Mouse (Mus musculus): Measurements from ENCODE around the gene Ubl4b.

Gene Ubl4b

DNA sequence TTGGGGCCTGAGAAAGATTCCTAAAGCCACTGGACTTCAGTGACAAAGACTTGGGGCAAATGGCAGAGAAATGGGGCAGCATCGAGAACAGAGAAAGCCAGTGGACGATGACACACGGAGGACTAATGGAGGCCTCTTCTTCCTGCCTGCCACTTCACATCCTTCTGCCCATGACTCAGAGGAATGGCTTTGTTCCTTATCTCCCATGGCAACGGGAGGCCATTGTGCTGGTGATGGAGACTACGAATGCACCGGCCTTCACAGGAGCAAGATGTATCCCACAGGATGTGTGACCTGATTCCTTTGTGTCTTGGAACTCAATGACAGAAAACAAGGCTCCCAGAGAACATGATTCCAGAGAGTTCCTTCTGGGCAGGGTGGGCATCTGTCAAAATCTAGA is 30.3 kb downstream of the Ubl4b start:
- no peak for DNase-seq (ENCODE audit: low spot score in 2 of 2)

DNA sequence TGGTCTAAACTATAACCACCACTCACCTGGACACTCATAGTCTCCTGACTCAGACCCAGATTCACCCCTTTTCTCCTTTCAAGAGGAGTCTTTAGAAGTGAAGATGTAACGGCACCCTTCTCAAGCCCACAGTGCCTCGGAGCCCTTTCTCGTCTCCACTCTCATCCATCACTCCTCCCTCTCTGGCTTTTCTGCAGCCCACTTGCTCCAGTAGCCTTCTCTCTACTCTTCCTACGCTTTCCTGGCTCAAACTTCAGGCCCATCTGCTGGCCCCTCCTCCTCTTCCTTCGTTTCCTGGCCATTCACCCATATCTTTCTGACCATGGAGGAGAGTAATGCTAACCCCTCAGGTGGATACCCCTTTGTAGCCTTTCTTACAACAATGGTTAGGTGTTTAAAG is 33.9 kb downstream of the Ubl4b start:
- no peak for DNase-seq (ENCODE audit: low spot score in 2 of 2)

DNA sequence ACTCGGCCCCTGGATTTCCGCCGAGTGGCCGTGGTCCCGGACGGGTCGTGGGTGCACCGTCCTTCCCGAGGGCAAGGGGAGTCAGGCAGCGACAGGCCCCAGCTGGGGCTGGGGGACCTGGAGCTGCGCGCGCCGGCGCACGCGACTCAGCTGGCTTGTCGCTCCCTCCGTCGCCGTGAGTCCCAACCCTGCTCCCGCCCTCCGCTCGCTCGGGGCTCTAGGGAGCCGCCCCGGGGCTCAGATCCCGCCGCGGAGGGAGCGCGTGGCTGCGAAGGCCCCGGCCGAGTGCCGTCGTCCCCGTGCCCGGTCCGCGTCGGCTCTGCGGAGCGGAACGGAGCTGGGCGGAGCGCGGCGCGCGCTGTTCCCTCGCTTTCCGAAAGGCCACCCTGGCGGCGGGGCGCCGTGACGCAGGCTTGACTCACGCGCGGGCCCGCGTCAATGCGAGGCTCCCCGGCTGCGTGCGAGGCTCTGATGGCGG is 37.2 kb downstream of the Ubl4b start, which contains the start of gene Slc6a17:
Gene Slc6a17, minus strand, starts transcription at position 388 of the 478 bp plus-strand sequence.
- peak; percentile 84 to 86 for DNase-seq (ENCODE audit: low spot score in 2 of 2)

DNA sequence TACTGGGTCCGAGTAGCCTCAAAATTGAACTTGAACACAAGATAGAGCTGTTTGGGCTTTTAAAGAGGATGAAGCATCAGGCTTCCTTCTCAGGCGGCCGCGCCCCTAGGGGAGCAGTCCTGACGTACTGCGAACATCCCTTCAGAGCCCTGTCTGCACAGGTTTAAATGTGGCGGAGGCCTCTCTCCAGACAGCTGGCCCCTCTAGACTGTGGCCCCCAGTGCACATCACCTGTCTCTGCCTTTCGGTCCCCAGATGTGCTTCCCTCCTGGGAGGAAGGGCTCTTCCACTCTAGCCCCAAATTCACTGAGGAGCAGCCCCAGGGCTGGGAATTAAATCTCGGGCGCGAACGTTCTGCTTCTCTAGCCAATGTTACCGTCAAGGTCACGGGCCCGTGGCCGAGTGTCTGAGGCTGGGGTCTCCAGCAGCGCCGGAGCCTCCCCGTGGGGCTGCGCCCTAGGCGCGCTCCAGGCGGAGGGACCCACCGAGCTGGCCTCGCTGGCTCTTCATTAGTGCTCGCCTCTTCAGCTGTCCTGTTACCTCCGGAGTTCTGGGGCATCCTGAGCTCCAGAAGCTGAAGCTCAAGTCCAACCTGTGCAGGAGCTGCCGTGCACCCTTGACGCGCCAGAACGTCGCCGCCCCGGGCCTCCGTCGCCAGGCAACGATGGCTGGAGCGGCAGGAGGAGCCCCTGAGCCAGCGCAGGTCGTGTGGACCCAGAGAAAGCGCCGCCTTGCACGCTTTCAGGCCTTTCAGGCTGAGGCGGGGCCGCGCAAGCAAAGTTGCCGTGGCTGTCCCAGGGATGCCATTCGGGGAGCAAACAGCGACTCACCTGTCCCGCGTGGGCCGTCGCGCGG is 37.9 kb downstream of the Ubl4b start:
- peak in 1 of 2 experiments; percentile 59 for DNase-seq (ENCODE audit: low spot score in 2 of 2)

DNA sequence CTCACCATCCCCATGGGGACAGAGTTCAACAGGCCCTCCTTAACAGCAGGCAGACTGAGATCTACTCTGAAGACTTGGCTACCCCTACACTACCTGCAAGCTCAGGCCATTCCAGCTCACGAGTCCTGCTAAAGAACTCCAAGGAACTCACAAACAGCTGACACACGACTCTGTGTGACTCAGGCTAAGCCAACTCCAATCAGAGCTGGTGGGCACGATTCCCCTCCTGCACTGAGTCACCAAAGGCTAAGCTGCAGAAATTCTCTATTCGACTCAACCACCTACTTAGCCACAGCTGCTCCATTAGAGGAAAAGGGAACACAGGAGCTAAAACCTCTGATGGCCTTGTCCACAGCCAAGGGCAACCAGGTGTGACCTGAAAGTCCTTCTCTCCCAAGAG is 38.9 kb downstream of the Ubl4b start:
- DNase-seq (ENCODE audit: low spot score in 2 of 2): peak in 1 of 2 experiments; percentile 64

DNA sequence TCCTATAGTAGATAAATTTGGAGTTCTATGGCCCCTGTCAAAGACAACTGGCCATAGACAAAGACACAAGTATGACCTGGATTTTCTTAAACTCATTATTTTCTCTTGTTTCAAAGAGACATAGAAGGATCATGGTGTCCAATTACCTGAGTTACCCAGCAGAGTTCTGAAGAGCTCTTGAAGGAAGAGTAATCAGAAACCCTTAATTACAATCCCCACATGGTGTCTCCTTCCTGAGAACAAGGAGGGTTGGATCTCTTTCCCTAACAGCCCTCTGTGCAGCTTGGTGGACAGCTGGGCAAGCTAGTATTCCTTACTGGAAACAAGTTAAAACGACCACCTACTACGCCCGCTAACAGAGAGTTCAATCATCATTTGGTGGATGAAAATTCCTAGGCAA is 43.5 kb downstream of the Ubl4b start:
- DNase-seq (ENCODE audit: low spot score in 2 of 2): no peak

DNA sequence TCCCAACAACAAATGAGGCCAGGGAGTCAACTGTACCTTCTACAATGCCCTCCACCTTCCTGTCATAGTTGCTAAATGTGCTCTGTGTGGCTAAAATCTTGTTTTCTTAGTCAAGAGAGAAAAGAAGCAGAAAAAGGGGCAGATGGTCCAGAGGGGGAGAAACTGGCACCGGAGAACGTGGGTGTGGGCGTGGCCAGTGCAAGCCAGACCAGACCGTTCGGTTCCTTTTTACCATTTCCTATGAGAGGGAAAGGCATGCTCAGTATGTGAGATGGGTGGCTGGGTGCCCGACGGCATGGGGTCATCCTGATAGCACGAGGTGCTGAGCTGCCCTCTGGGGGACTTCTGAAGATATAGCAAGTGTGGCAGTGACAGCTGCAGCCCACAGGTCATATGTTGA is 46.2 kb downstream of the Ubl4b start:
- DNase-seq (ENCODE audit: low spot score in 2 of 2): peak in 1 of 2 experiments; percentile 59

DNA sequence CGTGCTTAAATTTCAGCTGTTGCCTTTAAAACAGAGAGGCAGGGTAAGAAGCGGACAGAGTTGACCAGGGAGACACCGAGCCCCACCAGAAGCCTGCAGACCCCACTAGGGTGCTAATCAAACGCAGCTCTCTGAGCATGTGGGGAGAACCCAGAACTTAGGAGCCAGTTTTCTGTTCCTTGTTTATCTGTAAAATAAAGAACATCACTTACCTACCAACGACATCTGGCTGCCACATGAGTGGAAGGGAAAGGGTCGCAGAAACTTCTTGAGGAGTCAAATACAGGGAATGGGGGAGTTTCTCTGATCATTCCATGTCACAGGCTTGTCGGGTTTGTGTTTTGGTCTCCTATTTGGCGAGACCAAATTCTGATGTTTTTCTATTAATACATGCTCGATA is 46.9 kb downstream of the Ubl4b start:
- no peak for DNase-seq (ENCODE audit: low spot score in 2 of 2)

DNA sequence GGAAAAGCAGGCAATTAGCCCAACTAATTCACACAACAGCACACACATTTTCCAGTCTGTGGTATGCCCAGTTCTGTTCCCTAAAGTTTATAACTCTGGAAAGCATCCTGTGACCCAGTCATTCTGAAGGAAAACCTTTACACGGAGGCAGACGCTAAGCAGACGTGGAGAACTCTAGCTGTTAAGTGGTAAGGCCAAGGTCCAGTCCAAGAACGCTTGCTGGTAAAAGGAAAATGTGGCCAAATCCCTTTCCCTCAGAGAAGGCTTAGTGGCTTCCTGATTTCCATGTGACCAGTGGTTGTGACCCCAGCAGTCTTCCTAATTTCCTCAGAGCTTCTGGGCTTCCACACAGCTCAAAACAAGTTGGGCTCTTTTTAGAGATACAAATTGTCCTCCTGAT is 48.3 kb downstream of the Ubl4b start:
- no peak for DNase-seq (ENCODE audit: low spot score in 2 of 2)

DNA sequence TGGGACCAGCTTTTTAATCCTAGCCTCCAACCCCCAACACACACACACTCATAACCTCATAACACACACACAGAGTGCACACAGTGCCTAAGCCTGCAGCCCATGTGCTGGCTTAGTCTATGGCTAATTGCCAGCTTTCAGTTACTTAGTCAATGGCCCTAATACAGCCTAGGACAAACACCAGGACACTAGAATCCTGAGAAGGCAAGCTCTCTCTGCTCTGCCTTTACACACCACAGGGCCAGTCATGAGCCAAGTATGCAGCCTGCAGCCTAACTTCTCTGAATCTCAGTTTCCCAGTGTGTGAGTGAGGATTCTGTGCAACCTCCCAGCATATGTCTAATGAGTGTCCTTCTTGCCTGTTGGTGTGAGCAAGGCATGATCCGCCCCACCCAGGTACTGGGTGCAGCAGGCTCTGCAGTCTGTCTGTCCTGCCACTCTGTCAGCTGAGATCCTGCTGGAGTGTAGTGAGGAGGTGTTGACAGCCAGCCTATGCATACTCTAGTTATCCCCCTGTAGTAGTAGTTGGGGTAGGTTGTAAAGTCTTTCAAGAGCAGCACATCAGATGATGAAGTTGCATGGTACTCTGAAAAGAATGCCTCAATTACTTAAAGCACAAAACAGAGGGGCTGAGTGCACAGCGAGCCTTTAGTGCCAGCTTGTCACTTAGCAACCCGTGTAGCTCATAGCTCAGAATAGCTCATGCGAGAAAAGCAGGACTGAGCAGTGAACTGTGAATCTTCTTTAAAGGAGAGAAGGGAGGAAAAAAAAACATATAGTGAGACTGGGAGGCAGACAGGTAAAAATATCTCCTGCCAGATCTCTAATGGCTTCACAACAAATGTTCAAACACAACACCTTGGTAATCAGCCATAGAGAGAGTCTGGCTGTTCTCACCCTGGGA is 49.2 kb downstream of the Ubl4b start:
- DNase-seq (ENCODE audit: low spot score in 2 of 2): peak in 1 of 2 experiments; percentile 61

DNA sequence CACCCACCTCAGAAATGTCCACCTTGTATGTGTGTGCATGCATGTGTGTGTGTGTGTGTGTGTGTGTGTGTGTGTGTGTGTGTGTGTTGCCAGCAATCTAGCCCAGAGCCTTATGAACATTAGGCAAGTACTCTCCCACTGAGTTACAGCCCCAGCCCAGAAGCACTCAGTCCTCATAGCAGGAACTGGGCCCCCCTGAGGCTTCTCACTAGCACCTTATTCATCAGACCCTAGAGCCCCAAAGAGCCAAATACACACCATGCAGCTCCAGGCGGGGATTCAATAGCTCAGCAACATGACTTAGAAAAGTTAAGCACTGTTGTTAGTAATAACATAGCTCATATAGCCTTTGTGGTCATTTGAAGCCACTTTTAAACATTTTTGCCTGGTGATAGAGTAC is 50.3 kb downstream of the Ubl4b start:
- no peak for DNase-seq (ENCODE audit: low spot score in 2 of 2)

DNA sequence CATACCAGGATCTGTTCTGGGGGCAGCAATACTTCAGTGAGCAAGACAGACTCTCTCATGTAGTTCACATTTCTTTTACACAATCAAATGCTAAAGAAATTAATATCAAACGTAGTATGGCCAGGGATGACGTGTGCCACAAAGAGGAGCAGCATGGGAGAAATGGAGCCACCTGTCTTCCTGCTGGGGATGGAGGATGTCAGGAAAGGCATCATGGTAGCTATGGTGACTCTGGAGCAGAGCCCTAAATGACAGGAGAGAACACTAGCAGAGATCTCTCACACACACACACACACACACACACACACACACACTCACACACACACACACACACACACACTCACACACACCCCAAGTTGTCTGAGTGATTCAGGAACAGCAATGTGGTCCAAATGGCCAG is 51.2 kb downstream of the Ubl4b start:
- DNase-seq (ENCODE audit: low spot score in 2 of 2): no peak

Measured in right cerebral cortex, adult 2 months (tissue).